Mouse (Mus musculus) lung, postnatal 0 days (tissue): ENCODE measurements at regions not wholly inside any gene's neighbourhood (a gene's known extent, or its start where the extent isn't known, plus 50 kb on each side); places are given as distances from the start of the nearest gene placed in this dataset.

Source experiments
- CTCF ChIP-seq: IDR thresholded peaks from 2 replicates; pipeline ENCODE4 v1.5.1; 2016; ENCODE audit warnings: antibody characterized with exemption, mild to moderate bottlenecking
- EP300 ChIP-seq: IDR thresholded peaks from 2 replicates; pipeline ENCODE4 v1.6.1; 2016; ENCODE audit warnings: antibody characterized with exemption, mild to moderate bottlenecking, control low read depth

DNA sequence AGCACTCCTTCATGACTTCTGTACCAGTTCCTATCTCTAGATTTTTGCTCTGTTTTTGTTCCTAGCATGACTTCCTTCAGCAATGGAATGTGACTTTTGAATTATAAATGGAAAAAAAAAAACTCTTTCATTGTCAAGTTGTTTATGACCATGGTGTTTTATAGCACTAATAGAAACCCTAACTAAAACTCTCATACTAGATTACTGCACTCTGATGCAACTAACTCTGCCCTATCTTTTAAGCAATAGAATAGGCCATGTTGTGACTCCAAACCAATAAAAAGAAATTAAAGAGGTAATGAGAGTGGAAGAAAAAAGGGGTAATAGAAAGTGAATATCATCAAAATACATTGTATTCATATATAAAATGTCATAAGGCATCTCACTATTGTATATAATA is 111.9 kb downstream of the Hpgd start:
- TF ChIP-seq CTCF: no peak
- TF ChIP-seq EP300: no peak
